Mouse (Mus musculus): Measurements from ENCODE around the gene Satb1. TPM values are rescaled to one million over a fixed set of nuclear protein-coding genes. Genes with fewer than 3 reads are reported as not detected.

Gene Satb1
- 68.1 and 80.7 TPM in 2 replicates for total RNA-seq (2023)

DNA sequence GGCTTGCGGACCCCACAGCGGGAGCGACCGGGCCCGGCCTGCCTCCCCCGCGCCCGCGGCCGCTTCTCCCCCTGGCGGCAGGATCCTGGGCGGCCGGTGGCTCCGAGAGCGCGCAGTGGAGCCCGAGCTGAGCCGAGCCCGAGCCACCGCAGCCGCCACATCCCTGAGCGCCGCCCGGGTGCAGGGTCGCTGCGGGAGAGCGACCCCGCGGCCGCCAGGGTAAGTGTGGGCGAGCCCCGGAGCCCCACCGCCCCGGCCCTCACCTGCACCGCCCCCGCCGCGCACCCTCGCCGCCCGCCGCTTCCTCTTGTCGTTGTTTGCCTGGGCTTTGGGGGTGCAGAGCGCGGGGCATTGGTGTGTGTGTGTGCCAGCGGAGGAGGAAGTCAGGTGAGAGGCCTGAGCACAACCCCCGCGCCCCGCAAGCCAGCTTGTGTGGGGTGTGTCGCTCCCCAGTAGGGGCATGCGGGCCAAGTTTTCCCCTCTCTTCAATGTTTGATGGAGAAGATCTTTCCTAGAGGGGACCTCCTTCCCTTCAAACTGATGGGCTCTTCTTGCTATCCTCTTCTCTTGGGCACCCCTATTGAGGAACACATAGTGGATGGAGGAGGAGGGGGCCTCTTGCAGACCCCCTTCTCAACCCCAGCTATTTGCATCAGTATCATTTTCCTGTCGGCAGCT lies at the start of gene Satb1:
Gene Satb1 (minus strand): TSS at position 391 of the 678 bp plus-strand sequence.

